Mouse (Mus musculus): ENCODE results near the gene Prom2.

DNA sequence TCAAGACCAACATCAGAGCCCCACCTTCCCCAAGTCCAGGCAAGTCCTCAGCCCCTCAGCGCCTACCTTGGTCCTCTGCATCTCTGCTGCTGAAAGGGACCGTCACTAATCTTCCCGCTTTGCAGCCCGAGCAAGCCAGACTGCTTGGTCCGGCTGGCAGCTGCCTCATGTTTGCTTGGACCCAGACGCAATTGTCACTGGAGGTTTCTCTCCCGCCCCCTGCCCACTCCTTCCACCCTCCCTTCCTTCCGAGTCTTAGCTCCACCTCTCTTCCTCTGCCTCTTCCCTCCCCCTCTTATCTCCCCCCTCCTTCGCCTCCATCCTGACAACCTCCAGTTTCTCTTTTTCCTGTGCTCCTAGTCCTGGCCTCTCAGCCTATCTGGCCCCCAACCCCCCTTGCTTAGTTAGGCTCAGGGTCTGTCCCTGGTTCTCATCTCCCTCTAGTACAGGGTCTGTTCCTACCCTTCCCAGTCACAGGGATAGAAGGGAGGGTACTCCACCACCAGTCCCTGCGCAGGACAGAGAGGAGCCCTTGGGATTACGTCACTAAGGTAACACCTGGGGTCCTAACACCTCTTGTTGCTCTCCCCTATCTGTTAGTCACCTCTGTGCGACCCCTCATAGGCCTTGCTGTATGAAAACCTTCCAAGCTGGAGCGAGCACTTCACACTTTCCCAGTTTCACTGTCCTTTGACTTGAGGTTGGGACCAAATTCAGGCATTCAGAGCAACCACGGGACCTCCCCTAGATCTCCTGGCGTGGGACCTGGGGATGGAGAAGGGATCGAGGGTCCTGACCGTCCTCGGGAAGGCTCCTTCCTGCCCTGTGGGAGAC is 19.9 kb downstream of the Prom2 start:
- TF ChIP-seq TCF12 (IDR thresholded peaks at IDR 0.05; ENCODE audit: insufficient read depth, poor library complexity, severe bottlenecking) (no peak), POLR2A (IDR thresholded peaks at IDR 0.05; ENCODE audit: insufficient read length, low read depth) (no peak), USF1 (IDR thresholded peaks at IDR 0.05; ENCODE audit: low read depth) (no peak), MAX (IDR thresholded peaks at IDR 0.05; ENCODE audit: low read depth) (no peak), POLR2AphosphoS2 (IDR thresholded peaks at IDR 0.05; ENCODE audit: insufficient read length, low read depth) (no peak), E2F4 (IDR thresholded peaks at IDR 0.05; ENCODE audit: insufficient read depth) (no peak), MYOD1 (IDR thresholded peaks at IDR 0.05; ENCODE audit: control insufficient read depth in 1 of 3, insufficient read length in 2 of 3, low read depth in 2 of 3) (no peak), CEBPB (IDR thresholded peaks at IDR 0.05; ENCODE audit: insufficient read depth, poor library complexity, severe bottlenecking) (no peak)

Data from myocyte (in vitro differentiated cells).